Mouse (Mus musculus) spleen, adult 2 months (tissue): ENCODE results near the gene Rngtt. TPM values are rescaled to one million over a fixed set of nuclear protein-coding genes. Genes with fewer than 3 reads are reported as not detected.

Experiments
- DNase-seq, 2 experiments: peaks; one replicate each; pipeline versions ENCODE4 v3.0.0 to v3.0.0-alpha.2; 2012 to 2021; ENCODE audit warnings: low spot score in 2 of 2, low read depth in 1 of 2
- H3K27ac ChIP-seq: fragments of 200-500 bp; 2 replicates; pipeline ENCODE4 v1.5.1; 2012; ENCODE audit warnings: low read length, inconsistent platforms; ENCODE audit not compliant: insufficient read depth
- H3K27me3 ChIP-seq: fragments of 200-500 bp; 2 replicates; pipeline ENCODE4 v1.6.1; 2012; ENCODE audit warnings: mild to moderate bottlenecking, moderate library complexity, low read length, inconsistent platforms; ENCODE audit not compliant: control insufficient read depth, insufficient read depth
- H3K36me3 ChIP-seq: fragments of 200-500 bp; 2 replicates; pipeline ENCODE4 v1.6.1; 2012; ENCODE audit warnings: mild to moderate bottlenecking, low read length, inconsistent platforms; ENCODE audit not compliant: control insufficient read depth, insufficient read depth
- H3K4me1 ChIP-seq: fragments of 200-500 bp; 2 replicates; pipeline ENCODE4 v1.6.1; 2011; ENCODE audit warnings: inconsistent platforms; ENCODE audit not compliant: control insufficient read depth, insufficient read depth, insufficient read length
- H3K4me3 ChIP-seq: fragments of 200-500 bp; 2 replicates; pipeline ENCODE4 v1.5.1; 2011; ENCODE audit warnings: mild to moderate bottlenecking, inconsistent platforms; ENCODE audit not compliant: insufficient read depth, insufficient read length; ENCODE audit errors: extremely low read depth
- CTCF ChIP-seq: fragments of 200-500 bp; IDR thresholded peaks from 2 replicates; pipeline ENCODE4 v1.5.1; 2011; ENCODE audit warnings: mild to moderate bottlenecking, inconsistent platforms; ENCODE audit not compliant: insufficient read depth, insufficient read length, insufficient replicate concordance; ENCODE audit errors: extremely low read depth
- POLR2A ChIP-seq: fragments of 200-500 bp; IDR thresholded peaks from 2 replicates; pipeline ENCODE4 v1.6.1; 2011; ENCODE audit warnings: low read depth, low read length, inconsistent platforms
- WGBS: fragments of 180-500 bp; shearing (Covaris S2); methylation state at CpG from one replicate; pipeline ENCODE4 v1.1.7; 2018; 5-methylcytosine and 5-hydroxymethylcytosine counted together
- polyA plus RNA-seq: library from polyadenylated mRNA; depleted of rRNA; stranded (reverse); fragments of >200 nt; gene quantifications from 2 replicates; pipeline ENCODE4 v1.2.3, GENCODE M21; 2012

The Rngtt gene
- polyA plus RNA-seq, 1 experiment, result 2.4 TPM

- DNase-seq, result no peak
- H3K36me3 ChIP-seq, result peaks cover 5% of the 10 kb centered on the region; the same call in 1 of the 2 replicates
- H3K27ac ChIP-seq, result no peak overlapping the region
- H3K27me3 ChIP-seq, result no peaks in the 10 kb centered on the region
- H3K4me1 ChIP-seq, result no peaks in the 10 kb centered on the region
- WGBS, result 83% methylated on average over 6 of the region's 6 CpGs
- no peak overlapping the region for H3K4me3 ChIP-seq
- no peak for TF ChIP-seq POLR2A
- no peak for TF ChIP-seq CTCF
Measured at GRCm38 (mm10) chr4:33374916-33375315, 64.8 kb downstream of the Rngtt start.

GRCm38 (mm10) chr4:33377642-33378041, 67.5 kb downstream of the Rngtt start:
- Histone ChIP-seq H3K36me3 (peaks cover 5% of the 10 kb centered on the region; the same call in 1 of the 2 replicates), H3K27me3 (no peaks in the 10 kb centered on the region), H3K27ac (no peak overlapping the region), H3K4me1 (no peaks in the 10 kb centered on the region), H3K4me3 (no peak overlapping the region)
- DNase-seq, result no peak
- TF ChIP-seq POLR2A, result no peak
- TF ChIP-seq CTCF, result no peak

DNA sequence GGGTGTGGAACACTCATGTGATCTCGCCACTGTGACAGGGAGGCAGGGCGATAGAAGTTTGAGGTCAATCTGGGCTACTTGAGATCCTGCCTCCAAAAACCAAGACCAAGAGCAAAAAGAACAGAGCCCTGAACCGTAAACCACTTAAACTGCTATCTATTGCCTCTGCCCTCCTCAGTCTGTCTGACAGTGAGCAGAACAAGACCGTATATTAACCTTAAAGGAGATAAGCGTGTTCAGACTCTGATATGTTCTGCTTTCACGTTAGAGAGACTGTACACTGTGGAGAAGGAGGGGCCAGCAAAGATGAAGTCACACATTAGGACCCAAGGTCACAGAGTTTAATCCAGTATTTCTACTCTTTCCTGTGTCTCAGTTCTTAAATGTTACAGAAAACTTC, 68.8 kb downstream of the Rngtt start:
- Histone ChIP-seq H3K4me1 (no peaks in the 10 kb centered on the region), H3K36me3 (peaks cover 5% of the 10 kb centered on the region; the same call in 1 of the 2 replicates), H3K27ac (no peak overlapping the region), H3K27me3 (no peaks in the 10 kb centered on the region), H3K4me3 (no peak overlapping the region)
- DNase-seq, result no peak
- TF ChIP-seq CTCF, result no peak
- no peak for TF ChIP-seq POLR2A
- WGBS, result 84% methylated on average over 6 of the region's 6 CpGs

DNA sequence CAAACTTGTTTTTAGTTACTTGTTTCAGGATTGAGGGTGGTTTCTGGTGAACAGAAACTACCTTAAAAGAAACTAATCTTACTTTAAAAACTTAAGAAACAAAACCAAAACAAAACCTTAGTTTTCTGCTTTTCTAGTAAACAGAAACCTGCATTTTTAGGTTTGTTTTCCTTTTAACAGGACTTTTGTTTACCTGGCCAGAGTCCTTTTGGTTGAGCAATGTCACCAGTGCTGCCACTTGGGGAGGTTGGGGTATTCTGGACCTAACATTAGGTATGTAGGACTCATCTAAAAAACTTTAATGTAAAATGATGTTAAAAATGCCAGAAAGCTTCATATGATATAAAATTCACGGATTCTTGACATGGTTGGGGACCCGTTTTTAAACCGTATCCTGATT, 78.8 kb downstream of the Rngtt start:
- Histone ChIP-seq H3K4me3 (no peak overlapping the region), H3K36me3 (peaks cover 5% of the 10 kb centered on the region), H3K27me3 (no peaks in the 10 kb centered on the region), H3K4me1 (no peaks in the 10 kb centered on the region), H3K27ac (no peak overlapping the region)
- no peak for DNase-seq
- WGBS, result 93% methylated on average over 3 of the region's 3 CpGs
- TF ChIP-seq CTCF, result no peak
- TF ChIP-seq POLR2A, result no peak

- no peak overlapping the region for H3K4me3 ChIP-seq
- TF ChIP-seq POLR2A (no peak), CTCF (no peak)
- H3K27ac ChIP-seq, result no peak overlapping the region
- DNase-seq, result peak in 1 of 2 experiments; percentile 4
- no peaks in the 10 kb centered on the region for H3K4me1 ChIP-seq
- H3K27me3 ChIP-seq, result no peaks in the 10 kb centered on the region
- peaks cover 5% of the 10 kb centered on the region for H3K36me3 ChIP-seq
Measured at GRCm38 (mm10) chr4:33390660-33391059, 80.5 kb downstream of the Rngtt start.

GRCm38 (mm10) chr4:33393437-33393836, 83.3 kb downstream of the Rngtt start:
- no peaks in the 10 kb centered on the region for H3K27me3 ChIP-seq
- H3K4me3 ChIP-seq, result no peak overlapping the region
- peaks cover 5% of the 10 kb centered on the region for H3K36me3 ChIP-seq
- no peak overlapping the region for H3K27ac ChIP-seq
- 92% methylated on average over 2 of the region's 2 CpGs for WGBS
- TF ChIP-seq CTCF, result no peak
- TF ChIP-seq POLR2A, result no peak
- no peak for DNase-seq
- H3K4me1 ChIP-seq, result no peaks in the 10 kb centered on the region

- 76% methylated on average over 3 of the region's 3 CpGs for WGBS
- Histone ChIP-seq H3K4me1 (no peaks in the 10 kb centered on the region), H3K36me3 (peaks cover 5% of the 10 kb centered on the region), H3K27ac (no peak overlapping the region), H3K4me3 (no peak overlapping the region), H3K27me3 (no peaks in the 10 kb centered on the region)
- peak; percentile 67 to 69 for DNase-seq
- no peak for TF ChIP-seq POLR2A
- TF ChIP-seq CTCF, result peak; percentile 63; the same call in 1 of the 2 replicates
Measured at GRCm38 (mm10) chr4:33396222-33397176, 86.4 kb downstream of the Rngtt start.
